Mouse (Mus musculus): ENCODE measurements at regions not wholly inside any gene's neighbourhood (a gene's known extent, or its start where the extent isn't known, plus 50 kb on each side); places are given as distances from the start of the nearest gene placed in this dataset.

DNA sequence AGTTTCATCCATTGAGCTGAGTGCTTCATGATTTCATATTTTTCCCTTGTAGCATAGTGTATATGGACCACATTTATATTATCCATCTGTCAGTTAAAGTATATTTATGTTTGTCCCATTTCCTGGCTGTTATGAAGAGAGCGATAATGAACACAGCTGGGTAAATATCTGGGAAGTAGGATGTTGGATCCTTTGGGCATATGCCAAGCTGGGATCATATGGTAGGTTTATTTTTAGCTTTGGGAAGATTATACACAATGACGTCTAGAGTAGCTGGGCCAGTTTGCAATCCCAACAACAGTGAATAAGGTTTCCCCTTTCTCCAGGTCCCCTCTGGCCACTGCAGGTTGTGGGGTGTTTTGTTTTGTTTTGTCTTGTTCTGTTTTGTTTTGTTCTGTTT is 164.5 kb downstream of the Gm765 start:
- Histone ChIP-seq H3K36me3 (ENCODE audit: control insufficient read depth, insufficient read depth, low read length) (no peaks in the 10 kb centered on the region), H3K4me2 (replicated peaks; ENCODE audit: low read depth, low read length, severe bottlenecking) (no peak overlapping the region), H3K27ac (replicated peaks; ENCODE audit: low read depth, low read length) (no peak overlapping the region), H3K27me3 (ENCODE audit: control insufficient read depth, insufficient read depth, low read length) (no peaks in the 10 kb centered on the region), H3K4me1 (ENCODE audit: control insufficient read depth, insufficient read depth, low read length) (no peaks in the 10 kb centered on the region), H3K9me3 (ENCODE audit: control insufficient read depth, low read length) (no peaks in the 10 kb centered on the region), H3K9ac (ENCODE audit: low read depth, low read length, severe bottlenecking) (no peak overlapping the region), H3K4me3 (replicated peaks; ENCODE audit: low read length) (no peak overlapping the region)
- TF ChIP-seq POLR2A (IDR thresholded peaks at IDR 0.05; ENCODE audit: borderline replicate concordance, extremely low read depth, insufficient read depth, insufficient read length), result no peak
- no peak for DNase-seq (ENCODE audit: low spot score)
- 49% methylated on average over 2 of the region's 2 CpGs for WGBS
- no peak for ATAC-seq (ENCODE audit: low FRiP score, low read depth)

DNA sequence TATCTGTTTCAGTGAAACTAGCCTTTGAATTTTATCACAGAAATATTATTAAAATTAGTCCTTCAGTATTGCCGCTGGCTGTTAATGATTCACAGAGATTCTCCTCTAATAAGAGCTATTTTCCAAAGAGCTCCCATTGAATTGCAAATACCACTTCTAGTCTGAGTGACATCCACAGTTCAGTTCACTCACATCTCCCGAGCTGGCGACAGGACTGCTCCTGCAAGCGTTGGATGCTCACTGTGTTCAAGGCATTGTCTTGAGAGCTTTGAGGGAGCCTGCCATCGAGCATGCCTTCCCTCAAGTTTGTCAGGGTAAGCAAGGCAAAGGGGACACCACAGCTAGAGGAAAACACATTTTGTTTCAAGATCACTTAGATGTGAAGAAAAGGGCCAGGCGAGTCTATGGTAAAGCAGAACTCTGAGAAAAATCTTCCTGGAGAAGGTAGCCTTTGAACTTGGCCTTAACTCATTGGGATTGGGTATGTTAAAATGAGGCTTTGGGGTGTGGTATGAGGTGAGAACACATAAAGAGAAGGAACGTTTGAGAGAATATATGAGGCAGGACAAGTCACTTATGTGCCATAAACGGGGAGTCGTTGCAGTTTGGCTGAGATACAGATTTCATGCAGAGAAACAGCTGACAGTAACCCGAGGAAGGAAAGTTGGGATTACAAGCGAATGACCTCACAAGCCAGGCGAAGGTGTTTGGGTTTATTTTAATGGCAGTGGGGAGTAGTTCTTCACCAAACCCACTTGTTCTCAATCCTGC is 193.3 kb downstream of the Gm765 start:
- Histone ChIP-seq H3K4me2 (replicated peaks; ENCODE audit: low read depth, low read length, severe bottlenecking) (no peak overlapping the region), H3K4me1 (ENCODE audit: control insufficient read depth, insufficient read depth, low read length) (peaks cover 3% of the 10 kb centered on the region; the same call in 1 of the 2 replicates), H3K4me3 (replicated peaks; ENCODE audit: low read length) (no peak overlapping the region), H3K27me3 (ENCODE audit: control insufficient read depth, insufficient read depth, low read length) (no peaks in the 10 kb centered on the region), H3K9me3 (ENCODE audit: control insufficient read depth, low read length) (no peaks in the 10 kb centered on the region), H3K9ac (ENCODE audit: low read depth, low read length, severe bottlenecking) (no peak overlapping the region), H3K27ac (replicated peaks; ENCODE audit: low read depth, low read length) (peak overlapping the region; percentile 16; the same call in 1 of the 2 replicates), H3K36me3 (ENCODE audit: control insufficient read depth, insufficient read depth, low read length) (no peaks in the 10 kb centered on the region)
- WGBS, result 47% methylated on average over 12 of the region's 12 CpGs
- peak; percentile 63 for ATAC-seq (ENCODE audit: low FRiP score, low read depth)
- peak; percentile 49 for DNase-seq (ENCODE audit: low spot score)
- no peak for TF ChIP-seq POLR2A (IDR thresholded peaks at IDR 0.05; ENCODE audit: borderline replicate concordance, extremely low read depth, insufficient read depth, insufficient read length)

DNA sequence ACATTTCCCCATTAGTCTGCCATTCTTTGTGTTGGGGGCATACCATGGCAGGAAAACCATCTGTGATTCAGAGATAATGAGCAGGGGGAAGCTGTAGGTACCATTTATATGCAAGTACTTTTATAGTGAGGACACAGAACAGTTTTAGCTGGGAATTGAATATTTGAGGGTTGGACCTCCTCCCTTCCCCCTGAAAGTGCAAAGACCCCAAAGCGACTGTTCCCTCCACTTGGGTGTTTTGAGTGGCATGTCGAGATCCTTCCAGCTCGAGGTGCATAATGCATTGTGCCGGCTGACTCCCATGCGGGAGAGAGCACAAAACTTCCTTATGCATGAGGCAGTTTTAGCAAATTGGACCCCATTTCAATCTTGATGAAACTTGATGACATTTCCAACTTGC is 194.7 kb downstream of the Gm765 start:
- no peak for DNase-seq (ENCODE audit: low spot score)
- Histone ChIP-seq H3K27ac (replicated peaks; ENCODE audit: low read depth, low read length) (no peak overlapping the region), H3K9ac (ENCODE audit: low read depth, low read length, severe bottlenecking) (no peak overlapping the region), H3K4me2 (replicated peaks; ENCODE audit: low read depth, low read length, severe bottlenecking) (no peak overlapping the region), H3K9me3 (ENCODE audit: control insufficient read depth, low read length) (no peaks in the 10 kb centered on the region), H3K4me1 (ENCODE audit: control insufficient read depth, insufficient read depth, low read length) (peaks cover 3% of the 10 kb centered on the region; the same call in 1 of the 2 replicates), H3K36me3 (ENCODE audit: control insufficient read depth, insufficient read depth, low read length) (no peaks in the 10 kb centered on the region), H3K27me3 (ENCODE audit: control insufficient read depth, insufficient read depth, low read length) (no peaks in the 10 kb centered on the region), H3K4me3 (replicated peaks; ENCODE audit: low read length) (no peak overlapping the region)
- no peak for ATAC-seq (ENCODE audit: low FRiP score, low read depth)
- 86% methylated on average over 5 of the region's 5 CpGs for WGBS
- no peak for TF ChIP-seq POLR2A (IDR thresholded peaks at IDR 0.05; ENCODE audit: borderline replicate concordance, extremely low read depth, insufficient read depth, insufficient read length)

DNA sequence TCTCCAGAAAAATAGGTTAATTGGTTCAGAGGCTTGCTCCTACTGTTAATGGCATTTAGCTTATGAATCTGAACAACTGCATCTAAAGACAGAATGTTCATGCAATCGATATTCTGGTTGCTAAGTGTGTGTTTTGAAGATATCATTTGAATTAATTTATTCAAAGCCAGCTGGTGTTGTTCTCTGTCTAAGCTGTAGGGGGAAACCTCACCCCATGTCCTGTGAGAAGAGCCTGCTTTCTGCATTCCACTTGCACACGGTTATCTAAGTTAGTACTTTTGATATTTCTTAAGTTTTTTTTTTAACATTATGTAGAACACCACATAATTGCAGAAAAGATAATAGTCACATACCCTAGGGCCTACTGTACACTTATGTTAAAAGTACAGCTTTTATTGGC is 209.6 kb downstream of the Gm765 start:
- H3K27me3 ChIP-seq (ENCODE audit: control insufficient read depth, insufficient read depth, low read length), result no peaks in the 10 kb centered on the region
- DNase-seq (ENCODE audit: low spot score) (peak; percentile 66), ATAC-seq (ENCODE audit: low FRiP score, low read depth) (no peak)
- WGBS, result 36% methylated on average over 2 of the region's 2 CpGs
- no peak overlapping the region for H3K4me3 ChIP-seq (replicated peaks; ENCODE audit: low read length)
- no peaks in the 10 kb centered on the region for H3K9me3 ChIP-seq (ENCODE audit: control insufficient read depth, low read length)
- no peak for TF ChIP-seq POLR2A (IDR thresholded peaks at IDR 0.05; ENCODE audit: borderline replicate concordance, extremely low read depth, insufficient read depth, insufficient read length)
- no peak overlapping the region for H3K9ac ChIP-seq (ENCODE audit: low read depth, low read length, severe bottlenecking)
- H3K27ac ChIP-seq (replicated peaks; ENCODE audit: low read depth, low read length), result no peak overlapping the region
- peaks cover 7% of the 10 kb centered on the region for H3K4me1 ChIP-seq (ENCODE audit: control insufficient read depth, insufficient read depth, low read length)
- no peaks in the 10 kb centered on the region for H3K36me3 ChIP-seq (ENCODE audit: control insufficient read depth, insufficient read depth, low read length)
- H3K4me2 ChIP-seq (replicated peaks; ENCODE audit: low read depth, low read length, severe bottlenecking), result no peak overlapping the region

DNA sequence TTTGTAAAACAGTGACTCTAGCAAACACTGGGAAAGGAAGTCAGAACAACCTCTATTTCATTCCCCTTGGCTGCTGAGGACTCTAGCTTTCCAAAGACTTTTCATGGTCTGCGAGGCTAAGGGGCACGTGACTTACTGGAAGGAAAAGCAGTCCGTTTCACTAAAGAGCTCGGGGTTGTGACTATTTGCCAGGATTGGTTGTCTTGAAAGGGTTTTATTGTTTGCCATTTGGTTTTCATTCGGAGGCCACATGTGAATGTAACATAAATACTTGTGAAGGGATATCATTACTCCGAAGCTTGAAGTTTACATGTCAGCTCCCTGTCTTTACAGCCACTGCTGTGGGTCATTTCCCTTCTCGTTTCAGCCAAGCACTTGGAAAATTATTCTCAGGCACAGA is 217.1 kb downstream of the Gm765 start:
- DNase-seq (ENCODE audit: low spot score) (peak; percentile 73), ATAC-seq (ENCODE audit: low FRiP score, low read depth) (peak; percentile 60; the same call in 1 of the 2 replicates)
- no peaks in the 10 kb centered on the region for H3K9me3 ChIP-seq (ENCODE audit: control insufficient read depth, low read length)
- 23% methylated on average over 7 of the region's 7 CpGs for WGBS
- no peaks in the 10 kb centered on the region for H3K36me3 ChIP-seq (ENCODE audit: control insufficient read depth, insufficient read depth, low read length)
- H3K4me1 ChIP-seq (ENCODE audit: control insufficient read depth, insufficient read depth, low read length), result peaks cover 5% of the 10 kb centered on the region
- no peaks in the 10 kb centered on the region; the same call in 1 of the 2 replicates for H3K27me3 ChIP-seq (ENCODE audit: control insufficient read depth, insufficient read depth, low read length)
- TF ChIP-seq POLR2A (IDR thresholded peaks at IDR 0.05; ENCODE audit: borderline replicate concordance, extremely low read depth, insufficient read depth, insufficient read length), result no peak
- no peak overlapping the region for H3K4me3 ChIP-seq (replicated peaks; ENCODE audit: low read length)
- H3K27ac ChIP-seq (replicated peaks; ENCODE audit: low read depth, low read length), result peak overlapping the region; percentile 63
- H3K9ac ChIP-seq (ENCODE audit: low read depth, low read length, severe bottlenecking), result no peak overlapping the region
- no peak overlapping the region for H3K4me2 ChIP-seq (replicated peaks; ENCODE audit: low read depth, low read length, severe bottlenecking)

Measured in limb, embryonic 14.5 days (tissue).